ENCODE assay signal across 8 mouse cellular contexts in genomic region chr9:7837806-7838440, GRCm38 (mm10). TPM values are rescaled to one million over a fixed set of nuclear protein-coding genes. Genes with fewer than 3 reads are reported as not detected.
DNase-seq lines count a peak whose midpoint lies in the region; ATAC-seq lines count a peak whose summit lies in the region.

No protein-coding gene starts in this region.

- ATAC-seq in frontal cortex, adult (ENCODE audit: low TSS enrichment) = peak; percentile 17; the same call in 1 of the 2 replicates
- peak; percentile 37 for ATAC-seq in megakaryocyte progenitor cell, adult 5-6 weeks (replicated peaks; ENCODE audit: poor library complexity)

- H3K4me3 ChIP-seq in hindbrain, embryonic 10.5 days = peak overlapping the region; percentile 71

- peak overlapping the region; percentile 98 for H3K27ac ChIP-seq in hindbrain, embryonic 10.5 days

- H3K36me3 ChIP-seq in hindbrain, embryonic 10.5 days = peaks cover 19% of the 10 kb centered on the region

- no peaks in the 10 kb centered on the region for H3K27me3 ChIP-seq in hindbrain, embryonic 10.5 days (ENCODE audit: insufficient read depth, poor library complexity, severe bottlenecking)

- no peaks in the 10 kb centered on the region for H3K9me3 ChIP-seq in hindbrain, embryonic 10.5 days

- H3K4me1 ChIP-seq in hindbrain, embryonic 10.5 days (replicated peaks) = peaks cover 16% of the 10 kb centered on the region

- WGBS in hindbrain, embryonic 10.5 days = 26% methylated on average over 14 of the region's 14 CpGs

- DNase-seq in frontal cortex, postnatal 25 days (ENCODE audit: low spot score in 2 of 2) = no peak
- DNase-seq in CD4-positive, CD25-positive, alpha-beta regulatory T cell, adult 2 months (ENCODE audit: low read depth, low spot score) = peak; percentile 77
- DNase-seq in cerebellum, postnatal 14 days = peak; percentile 8 to 28
- peak; percentile 54 for DNase-seq in hindbrain, embryonic 10.5 days (ENCODE audit: low spot score)
- no peak for DNase-seq in B cell, adult 2 months
- DNase-seq in urinary bladder, postnatal 10 days (ENCODE audit: low spot score) = no peak

RNA-seq across cellular contexts. Expression of gene Birc2, which starts 1.1 kb away (rescaled TPM):
- 26.6 and 34.6 TPM in 2 replicates for polyA plus RNA-seq in hindbrain, embryonic 10.5 days (2016; fragmentation: Nextera tagmentation; extraction: Ambion mirVana)
- 32.7 and 36.2 TPM in 2 replicates for total RNA-seq in megakaryocyte progenitor cell, adult 5-6 weeks (2015)
- 34.1 and 40.0 TPM in 2 replicates for total RNA-seq in megakaryocyte progenitor cell, adult 5-6 weeks (2017)

RNA-seq across cellular contexts. Expression of gene Birc3, which starts 35.1 kb away (rescaled TPM):
- 3.3 and 3.8 TPM in 2 replicates for polyA plus RNA-seq in hindbrain, embryonic 10.5 days (2016; fragmentation: Nextera tagmentation; extraction: Ambion mirVana)
- total RNA-seq in megakaryocyte progenitor cell, adult 5-6 weeks (2015) = 34.4 and 38.0 TPM in 2 replicates
- 25.5 and 31.8 TPM in 2 replicates for total RNA-seq in megakaryocyte progenitor cell, adult 5-6 weeks (2017)

Comparison
In these comparisons a context has a peak if more than half of its experiments do, and no peak if none do; other contexts are left out.
1. DNase-seq: peak in CD4-positive, CD25-positive, alpha-beta regulatory T cell, adult 2 months (single experiment), cerebellum, postnatal 14 days (2 of 2) and hindbrain, embryonic 10.5 days (single experiment); none in frontal cortex, postnatal 25 days (0 of 2), B cell, adult 2 months (0 of 2) and urinary bladder, postnatal 10 days (single experiment).